Mouse (Mus musculus) MEL (cell line): ENCODE measurements around the gene Rtp4. TPM values are rescaled to one million over a fixed set of nuclear protein-coding genes. Genes with fewer than 3 reads are reported as not detected.

Experiments
- DNase-seq: peaks from one replicate; pipeline ENCODE4 v3.0.0; 2011; ENCODE audit warnings: low read depth, low spot score
- H3K27ac ChIP-seq: 2 replicates; pipeline ENCODE4 v1.5.1; 2012; ENCODE audit warnings: low read depth, mild to moderate bottlenecking, control low read depth, low read length, moderate library complexity; ENCODE audit not compliant: control insufficient read depth
- H3K27me3 ChIP-seq, 2 experiments: fragments of 150-350 bp in 1 of 2; sonication (generic) in 1 of 2; 2 replicates each; pipeline ENCODE4 v1.6.1; 2012; ENCODE audit warnings: low read length in 2 of 2, mild to moderate bottlenecking in 2 of 2, improper control_type of control experiment in 1 of 2, moderate library complexity in 1 of 2; ENCODE audit not compliant: insufficient read depth in 2 of 2, control insufficient read depth in 1 of 2
- H3K36me3 ChIP-seq, 2 experiments: 2 replicates each; pipeline ENCODE4 v1.6.1; 2012 to 2014; ENCODE audit warnings: low read length in 2 of 2, improper control_type of control experiment in 1 of 2, inconsistent platforms in 1 of 2, mild to moderate bottlenecking in 1 of 2; ENCODE audit not compliant: insufficient read depth in 2 of 2, control insufficient read depth in 1 of 2
- H3K4me1 ChIP-seq, 2 experiments: fragments of 150-350 bp in 1 of 2; sonication (generic) in 1 of 2; 2 replicates each; pipeline ENCODE4 v1.6.1; 2012; ENCODE audit warnings: low read length in 2 of 2, improper control_type of control experiment in 1 of 2, mild to moderate bottlenecking in 1 of 2; ENCODE audit not compliant: insufficient read depth in 2 of 2, control insufficient read depth in 1 of 2
- H3K4me3 ChIP-seq, 2 experiments: fragments of 150-350 bp in 1 of 2; sonication (generic) in 1 of 2; 2 replicates each; pipeline ENCODE4 v1.5.1; 2012; ENCODE audit warnings: low read depth in 2 of 2, low read length in 2 of 2, mild to moderate bottlenecking in 2 of 2, moderate library complexity in 2 of 2, control low read depth in 1 of 2, improper control_type of control experiment in 1 of 2; ENCODE audit not compliant: control insufficient read depth in 1 of 2, insufficient read depth in 1 of 2
- H3K79me2 ChIP-seq: 2 replicates; pipeline ENCODE4 v1.6.1; 2012; ENCODE audit warnings: mild to moderate bottlenecking, low read length, moderate library complexity; ENCODE audit not compliant: control insufficient read depth, poor library complexity, insufficient read depth
- H3K9ac ChIP-seq: 2 replicates; pipeline ENCODE4 v1.6.1; 2012; ENCODE audit warnings: low read depth, mild to moderate bottlenecking, control low read depth, low read length, moderate library complexity; ENCODE audit not compliant: control insufficient read depth, poor library complexity, severe bottlenecking
- H3K9me3 ChIP-seq: fragments of 150-350 bp; sonication (generic); replicated peaks from 2 replicates; pipeline ENCODE4 v1.6.1; 2012; ENCODE audit warnings: mild to moderate bottlenecking, low read length, improper control_type of control experiment, moderate library complexity; ENCODE audit not compliant: insufficient read depth
- CHD2 ChIP-seq: IDR thresholded peaks from 2 replicates; pipeline ENCODE4 v1.6.1; 2011; ENCODE audit warnings: low read length, improper control_type of control experiment
- CTCF ChIP-seq, 3 experiments: IDR thresholded peaks in 2 of 3; conservative IDR thresholded peaks in 1 of 3; 2 replicates each; pipeline ENCODE4 v1.5.1; 2011 to 2012; ENCODE audit warnings: low read length in 3 of 3, low read depth in 2 of 3, mild to moderate bottlenecking in 2 of 3, improper control_type of control experiment in 1 of 3, inconsistent platforms in 1 of 3, mixed read lengths in 1 of 3, moderate library complexity in 1 of 3; ENCODE audit not compliant: control insufficient read depth in 1 of 3, insufficient read depth in 1 of 3, poor library complexity in 1 of 3, severe bottlenecking in 1 of 3
- E2F4 ChIP-seq: IDR thresholded peaks from 2 replicates; pipeline ENCODE4 v1.6.1; 2011; ENCODE audit warnings: low read depth, low read length, improper control_type of control experiment, borderline replicate concordance
- ELF1 ChIP-seq: IDR thresholded peaks from 2 replicates; pipeline ENCODE4 v1.6.1; 2014; ENCODE audit warnings: low read depth, mild to moderate bottlenecking, inconsistent platforms, low read length, improper control_type of control experiment, moderate library complexity
- ETS1 ChIP-seq: IDR thresholded peaks from 2 replicates; pipeline ENCODE4 v1.6.1; 2012; ENCODE audit warnings: low read depth, mild to moderate bottlenecking, inconsistent platforms, low read length, improper control_type of control experiment, moderate library complexity
- GABPA ChIP-seq: IDR thresholded peaks from 2 replicates; pipeline ENCODE4 v1.6.1; 2012; ENCODE audit warnings: low read depth, mild to moderate bottlenecking, inconsistent platforms, low read length, improper control_type of control experiment, moderate library complexity
- GATA1 ChIP-seq: IDR thresholded peaks from 2 replicates; pipeline ENCODE4 v1.6.1; 2011; ENCODE audit warnings: low read depth, low read length, improper control_type of control experiment
- HCFC1 ChIP-seq: IDR thresholded peaks from 2 replicates; pipeline ENCODE4 v1.6.1; 2012; ENCODE audit warnings: low read depth, mild to moderate bottlenecking, inconsistent platforms, low read length, improper control_type of control experiment, moderate library complexity
- MAFK ChIP-seq: IDR thresholded peaks from 2 replicates; pipeline ENCODE4 v1.6.1; 2011; ENCODE audit warnings: low read depth, mild to moderate bottlenecking, low read length, improper control_type of control experiment, borderline replicate concordance
- MAZ ChIP-seq: IDR thresholded peaks from 2 replicates; pipeline ENCODE4 v1.6.1; 2012; ENCODE audit warnings: low read depth, mild to moderate bottlenecking, inconsistent platforms, low read length, improper control_type of control experiment
- MEF2A ChIP-seq: IDR thresholded peaks from 2 replicates; pipeline ENCODE4 v1.6.1; 2014; ENCODE audit warnings: low read depth, mild to moderate bottlenecking, inconsistent platforms, low read length, improper control_type of control experiment; ENCODE audit not compliant: poor library complexity, insufficient replicate concordance, severe bottlenecking; ENCODE audit errors: extremely low read depth
- MXI1 ChIP-seq: IDR thresholded peaks from 2 replicates; pipeline ENCODE4 v1.6.1; 2011; ENCODE audit warnings: mild to moderate bottlenecking, low read depth, low read length, improper control_type of control experiment
- MYB ChIP-seq: IDR thresholded peaks from 2 replicates; pipeline ENCODE4 v1.6.1; 2011; ENCODE audit warnings: mild to moderate bottlenecking, low read depth, low read length, improper control_type of control experiment
- MYC ChIP-seq: IDR thresholded peaks from 2 replicates; pipeline ENCODE4 v1.6.1; 2011; ENCODE audit warnings: low read depth, mild to moderate bottlenecking, low read length, improper control_type of control experiment, moderate library complexity
- NELFE ChIP-seq: IDR thresholded peaks from 2 replicates; pipeline ENCODE4 v1.6.1; 2011; ENCODE audit warnings: low read depth, low read length, improper control_type of control experiment
- POLR2A ChIP-seq, 2 experiments: IDR thresholded peaks; 2 replicates each; pipeline ENCODE4 v1.6.1; 2011 to 2012; ENCODE audit warnings: low read length in 2 of 2, mild to moderate bottlenecking in 2 of 2, control low read depth in 1 of 2, improper control_type of control experiment in 1 of 2, low read depth in 1 of 2, moderate library complexity in 1 of 2; ENCODE audit not compliant: control insufficient read depth in 1 of 2, insufficient read depth in 1 of 2, poor library complexity in 1 of 2
- SIN3A ChIP-seq: IDR thresholded peaks from 2 replicates; pipeline ENCODE4 v1.6.1; 2012; ENCODE audit warnings: low read length, improper control_type of control experiment, inconsistent platforms
- TAL1 ChIP-seq: IDR thresholded peaks from 2 replicates; pipeline ENCODE4 v1.6.1; 2012; ENCODE audit warnings: mild to moderate bottlenecking, inconsistent platforms, low read length, moderate library complexity, mixed read lengths
- UBTF ChIP-seq: IDR thresholded peaks from 2 replicates; pipeline ENCODE4 v1.6.1; 2012; ENCODE audit warnings: low read depth, mild to moderate bottlenecking, inconsistent platforms, low read length, improper control_type of control experiment, moderate library complexity, borderline replicate concordance; ENCODE audit not compliant: insufficient read depth
- USF1 ChIP-seq: IDR thresholded peaks from 2 replicates; pipeline ENCODE4 v1.6.1; 2014; ENCODE audit warnings: low read depth, mild to moderate bottlenecking, inconsistent platforms, low read length, improper control_type of control experiment, moderate library complexity
- USF2 ChIP-seq, 2 experiments: IDR thresholded peaks; 2 replicates each; pipeline ENCODE4 v1.6.1; 2011 to 2012; ENCODE audit warnings: improper control_type of control experiment in 2 of 2, low read length in 2 of 2, borderline replicate concordance in 1 of 2, inconsistent platforms in 1 of 2, low read depth in 1 of 2, mild to moderate bottlenecking in 1 of 2; ENCODE audit not compliant: insufficient read depth in 1 of 2
- ZC3H11A ChIP-seq: IDR thresholded peaks from 2 replicates; pipeline ENCODE4 v1.6.1; 2012; ENCODE audit warnings: low read depth, mild to moderate bottlenecking, inconsistent platforms, low read length, improper control_type of control experiment
- ZKSCAN1 ChIP-seq: IDR thresholded peaks from 2 replicates; pipeline ENCODE4 v1.6.1; 2012; ENCODE audit warnings: low read depth, mild to moderate bottlenecking, inconsistent platforms, low read length, improper control_type of control experiment, moderate library complexity
- ZMIZ1 ChIP-seq: IDR thresholded peaks from 2 replicates; pipeline ENCODE4 v1.6.1; 2012; ENCODE audit warnings: low read depth, mild to moderate bottlenecking, inconsistent platforms, low read length, improper control_type of control experiment, moderate library complexity
- ZNF384 ChIP-seq: IDR thresholded peaks from 2 replicates; pipeline ENCODE4 v1.6.1; 2012; ENCODE audit warnings: low read depth, mild to moderate bottlenecking, inconsistent platforms, low read length, improper control_type of control experiment
- polyA plus RNA-seq, 2 experiments: library from polyadenylated mRNA; stranded (reverse) in 1 of 2; unstranded in 1 of 2; fragments of >175 nt in 1 of 2; fragments of >200 nt in 1 of 2; gene quantifications; 2 replicates each; pipeline versions ENCODE4 v1.2.1 to v1.2.4; 2012; ENCODE audit warnings: low replicate concordance in 2 of 2, low read depth in 1 of 2; ENCODE audit not compliant: insufficient read length in 2 of 2, insufficient read depth in 1 of 2, missing spikeins in 1 of 2
- total RNA-seq: library from RNA; depleted of rRNA; stranded (reverse); fragments of 300-350 nt; gene quantifications from 2 replicates; pipeline ENCODE4 v1.2.3, GENCODE M21; 2012

The Rtp4 gene
- total and polyA plus RNA-seq, 3 experiments: not detected

- H3K36me3 ChIP-seq: no peaks in the 10 kb centered on the region
- no peak overlapping the region for H3K9ac ChIP-seq
- DNase-seq: no peak
- H3K27ac ChIP-seq: no peak overlapping the region
- H3K27me3 ChIP-seq: no peaks in the 10 kb centered on the region; a peak in 1 of 4 replicates
- H3K9me3 ChIP-seq: no peaks in the 10 kb centered on the region
- no peaks in the 10 kb centered on the region for H3K4me1 ChIP-seq
- no peaks in the 10 kb centered on the region for H3K79me2 ChIP-seq
- no peak overlapping the region for H3K4me3 ChIP-seq
- TF ChIP-seq ZMIZ1 (no peak), USF2 (IDR thresholded peaks at IDR 0.05; ENCODE audit: borderline replicate concordance in 1 of 2, insufficient read depth in 1 of 2, low read depth in 1 of 2, low read length in 2 of 2) (no peak), ZKSCAN1 (no peak), CTCF (IDR thresholded peaks at IDR 0.05 in 2 of 3, conservative IDR thresholded peaks at IDR 0.05 in 1 of 3; ENCODE audit: control insufficient read depth in 1 of 3, insufficient read depth in 1 of 3, low read depth in 2 of 3, low read length in 3 of 3, poor library complexity in 1 of 3, severe bottlenecking in 1 of 3) (no peak), MAFK (no peak), MEF2A (no peak), GATA1 (no peak), ETS1 (no peak), SIN3A (no peak), GABPA (no peak), MAZ (no peak)
Observed at GRCm38 (mm10) chr16:23518567-23519369, 1.3 kb upstream of the Rtp4 start.

GRCm38 (mm10) chr16:23519771-23520170, 320 bp upstream of the Rtp4 start:
- H3K4me3 ChIP-seq: no peak overlapping the region
- no peak overlapping the region for H3K27ac ChIP-seq
- no peak for TF ChIP-seq MYC
- TF ChIP-seq SIN3A: no peak
- no peak for TF ChIP-seq ZC3H11A
- H3K4me1 ChIP-seq: no peaks in the 10 kb centered on the region
- H3K36me3 ChIP-seq: no peaks in the 10 kb centered on the region
- no peak for DNase-seq
- H3K79me2 ChIP-seq: no peaks in the 10 kb centered on the region
- no peak overlapping the region for H3K9ac ChIP-seq
- no peaks in the 10 kb centered on the region; a peak in 1 of 4 replicates for H3K27me3 ChIP-seq
- H3K9me3 ChIP-seq: no peaks in the 10 kb centered on the region

- H3K4me3 ChIP-seq: no peak overlapping the region
- H3K4me1 ChIP-seq: no peaks in the 10 kb centered on the region
- no peak for DNase-seq
- H3K27me3 ChIP-seq: no peaks in the 10 kb centered on the region; a peak in 1 of 4 replicates
- H3K9me3 ChIP-seq: no peaks in the 10 kb centered on the region
- no peak overlapping the region for H3K27ac ChIP-seq
- H3K36me3 ChIP-seq: no peaks in the 10 kb centered on the region
- no peaks in the 10 kb centered on the region for H3K79me2 ChIP-seq
- no peak overlapping the region for H3K9ac ChIP-seq
- TF ChIP-seq HCFC1 (no peak), ZNF384 (no peak), ETS1 (no peak), MXI1 (no peak), USF1 (no peak), NELFE (no peak), ELF1 (no peak), CHD2 (no peak), MAZ (no peak), E2F4 (no peak), SIN3A (no peak), ZC3H11A (no peak), MYC (no peak), MYB (no peak), TAL1 (no peak), POLR2A (IDR thresholded peaks at IDR 0.05; ENCODE audit: control insufficient read depth in 1 of 2, insufficient read depth in 1 of 2, low read depth in 1 of 2, low read length in 2 of 2, poor library complexity in 1 of 2) (no peak), UBTF (no peak)
Observed at GRCm38 (mm10) chr16:23521092-23521491, 1.0 kb downstream of the Rtp4 start.
